Mouse (Mus musculus): ENCODE measurements at regions not wholly inside any gene's neighbourhood (a gene's known extent, or its start where the extent isn't known, plus 50 kb on each side); places are given as distances from the start of the nearest gene placed in this dataset.

DNA sequence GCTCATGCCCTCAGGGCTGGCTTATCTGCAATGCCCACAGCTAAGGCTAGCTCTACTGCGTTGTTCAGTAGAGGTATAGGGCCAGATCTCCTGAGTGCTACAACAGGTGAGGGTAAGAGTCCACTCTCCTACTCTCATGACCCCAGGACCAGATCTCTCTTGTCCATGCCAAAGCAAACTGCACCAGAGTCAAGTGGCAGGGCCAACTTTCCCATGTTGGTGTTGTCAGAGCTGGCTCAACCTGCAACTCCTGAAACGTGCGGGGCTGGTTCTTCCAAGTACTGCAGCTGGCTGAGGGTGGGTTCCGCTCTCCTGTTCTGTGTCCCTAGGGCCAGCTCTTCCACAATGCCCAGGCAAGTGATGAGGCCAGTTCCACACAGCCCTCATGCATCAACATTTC lies 61.5 kb upstream of the Fxr1 start:
- TF ChIP-seq CTCF (IDR thresholded peaks at IDR 0.05) (no peak), EP300 (IDR thresholded peaks at IDR 0.05) (no peak)
